Mouse (Mus musculus) ES-E14 (cell line): ENCODE results near the gene Mpc2. TPM values are rescaled to one million over a fixed set of nuclear protein-coding genes. Genes with fewer than 3 reads are reported as not detected.

Source experiments
- DNase-seq: peaks from one replicate; pipeline ENCODE4 v3.0.0-alpha.2; 2013; ENCODE audit warnings: low read depth, low spot score
- H3K27ac ChIP-seq: 2 replicates; pipeline ENCODE4 v1.5.1; 2012; ENCODE audit warnings: low read depth, mild to moderate bottlenecking, low read length, moderate library complexity, mixed read lengths; ENCODE audit not compliant: poor library complexity, insufficient read depth, severe bottlenecking
- H3K36me3 ChIP-seq: 2 replicates; pipeline ENCODE4 v1.6.1; 2012; ENCODE audit warnings: mild to moderate bottlenecking, low read length, moderate library complexity, mixed read lengths; ENCODE audit not compliant: control insufficient read depth, poor library complexity, insufficient read depth, severe bottlenecking
- H3K4me1 ChIP-seq, 2 experiments: fragments of 150-350 bp in 1 of 2; sonication (generic) in 1 of 2; 2 replicates each; pipeline ENCODE4 v1.6.1; 2012; ENCODE audit warnings: low read length in 2 of 2, mild to moderate bottlenecking in 1 of 2, mixed read lengths in 1 of 2; ENCODE audit not compliant: control insufficient read depth in 2 of 2, insufficient read depth in 2 of 2, poor library complexity in 1 of 2
- H3K4me3 ChIP-seq, 2 experiments: fragments of 150-350 bp in 1 of 2; sonication (generic) in 1 of 2; 2 replicates each; pipeline ENCODE4 v1.5.1; 2012; ENCODE audit warnings: low read length in 2 of 2, low read depth in 1 of 2, mild to moderate bottlenecking in 1 of 2, mixed read lengths in 1 of 2; ENCODE audit not compliant: insufficient read depth in 1 of 2, poor library complexity in 1 of 2, severe bottlenecking in 1 of 2
- H3K9ac ChIP-seq: 2 replicates; pipeline ENCODE4 v1.6.1; 2012; ENCODE audit warnings: low read depth, mild to moderate bottlenecking, low read length, mixed read lengths; ENCODE audit not compliant: poor library complexity, insufficient read depth, severe bottlenecking
- H3K9me3 ChIP-seq: fragments of 150-350 bp; sonication (generic); 2 replicates; pipeline ENCODE4 v1.6.1; 2012; ENCODE audit warnings: low read depth, mild to moderate bottlenecking, low read length; ENCODE audit not compliant: control insufficient read depth, insufficient read depth
- CHD2 ChIP-seq: IDR thresholded peaks from 2 replicates; pipeline ENCODE4 v1.6.1; 2014; ENCODE audit warnings: mild to moderate bottlenecking, low read depth, low read length, inconsistent platforms
- HCFC1 ChIP-seq: IDR thresholded peaks from 2 replicates; pipeline ENCODE4 v1.6.1; 2012; ENCODE audit warnings: low read length, inconsistent platforms, borderline replicate concordance; ENCODE audit not compliant: insufficient read depth
- MAFK ChIP-seq: IDR thresholded peaks from 2 replicates; pipeline ENCODE4 v1.6.1; 2014; ENCODE audit warnings: mild to moderate bottlenecking, low read depth, low read length, inconsistent platforms; ENCODE audit not compliant: insufficient read depth
- ZC3H11A ChIP-seq: IDR thresholded peaks from 2 replicates; pipeline ENCODE4 v1.6.1; 2012; ENCODE audit warnings: low read depth, mild to moderate bottlenecking, inconsistent platforms, low read length, borderline replicate concordance
- ZNF384 ChIP-seq: IDR thresholded peaks from 2 replicates; pipeline ENCODE4 v1.6.1; 2012; ENCODE audit warnings: low read depth, low read length, inconsistent platforms
- in situ Hi-C, 2 experiments: fragments of 600-800 bp; cut with MboI; formaldehyde crosslinking; loops; one replicate each; pipeline ENCODE4 v1.15.1; 2025; ENCODE audit warnings: low sequenced_read_pairs in 2 of 2, inconsistent platforms in 1 of 2; ENCODE audit not compliant: unreplicated experiment in 2 of 2
- total RNA-seq: library from RNA; depleted of rRNA; stranded (reverse); fragments of 300-350 nt; gene quantifications from 2 replicates; pipeline ENCODE4 v1.2.3, GENCODE M21; 2012

The Mpc2 gene
- total RNA-seq, 1 experiment = 26.8 TPM

- Histone ChIP-seq H3K4me3 (no peak overlapping the region), H3K36me3 (no peaks in the 10 kb centered on the region), H3K9ac (no peak overlapping the region), H3K27ac (no peak overlapping the region), H3K9me3 (no peaks in the 10 kb centered on the region), H3K4me1 (no peaks in the 10 kb centered on the region)
- TF ChIP-seq ZNF384 (no peak), MAFK (no peak), ZC3H11A (no peak), HCFC1 (no peak), CHD2 (no peak)
- DNase-seq = no peak
- in situ Hi-C loops = no loop called here
Observed at GRCm38 (mm10) chr1:165440788-165441187, 19.6 kb upstream of the Mpc2 start.

DNA sequence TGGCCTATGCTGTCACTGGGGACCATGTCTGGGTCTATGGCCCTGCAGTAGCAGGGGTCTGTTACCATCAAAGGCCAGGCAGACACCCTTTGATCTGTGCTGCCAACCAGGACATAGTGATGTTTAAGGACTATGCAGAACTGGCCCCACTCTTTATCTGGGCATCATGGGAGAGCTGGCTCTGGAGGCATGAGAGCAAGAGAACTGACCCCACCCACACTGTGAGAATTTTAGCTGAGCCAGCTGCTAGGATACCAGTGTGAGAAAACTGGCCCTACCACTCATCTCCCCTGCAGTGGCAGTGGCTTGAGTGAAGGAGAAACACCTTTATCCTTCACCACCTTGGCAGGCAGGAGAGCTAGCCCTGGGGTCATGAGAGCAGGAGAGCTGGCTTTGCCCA, 19.2 kb upstream of the Mpc2 start:
- H3K9ac ChIP-seq = no peak overlapping the region
- TF ChIP-seq CHD2 (no peak), HCFC1 (no peak), MAFK (no peak), ZNF384 (no peak), ZC3H11A (no peak)
- no peaks in the 10 kb centered on the region for H3K36me3 ChIP-seq
- no peak overlapping the region for H3K4me3 ChIP-seq
- H3K27ac ChIP-seq = no peak overlapping the region
- no peaks in the 10 kb centered on the region for H3K4me1 ChIP-seq
- DNase-seq = no peak
- H3K9me3 ChIP-seq = no peaks in the 10 kb centered on the region
- in situ Hi-C loops = no loop called here

GRCm38 (mm10) chr1:165441719-165442118, 18.7 kb upstream of the Mpc2 start:
- TF ChIP-seq MAFK = no peak
- no peak for TF ChIP-seq CHD2
- TF ChIP-seq ZNF384 = no peak
- TF ChIP-seq ZC3H11A = no peak
- TF ChIP-seq HCFC1 = no peak
- in situ Hi-C loops = no loop called here
- no peak overlapping the region for H3K9ac ChIP-seq
- no peaks in the 10 kb centered on the region for H3K4me1 ChIP-seq
- H3K36me3 ChIP-seq = no peaks in the 10 kb centered on the region
- H3K4me3 ChIP-seq = no peak overlapping the region
- no peak for DNase-seq
- H3K9me3 ChIP-seq = no peaks in the 10 kb centered on the region
- no peak overlapping the region for H3K27ac ChIP-seq

DNA sequence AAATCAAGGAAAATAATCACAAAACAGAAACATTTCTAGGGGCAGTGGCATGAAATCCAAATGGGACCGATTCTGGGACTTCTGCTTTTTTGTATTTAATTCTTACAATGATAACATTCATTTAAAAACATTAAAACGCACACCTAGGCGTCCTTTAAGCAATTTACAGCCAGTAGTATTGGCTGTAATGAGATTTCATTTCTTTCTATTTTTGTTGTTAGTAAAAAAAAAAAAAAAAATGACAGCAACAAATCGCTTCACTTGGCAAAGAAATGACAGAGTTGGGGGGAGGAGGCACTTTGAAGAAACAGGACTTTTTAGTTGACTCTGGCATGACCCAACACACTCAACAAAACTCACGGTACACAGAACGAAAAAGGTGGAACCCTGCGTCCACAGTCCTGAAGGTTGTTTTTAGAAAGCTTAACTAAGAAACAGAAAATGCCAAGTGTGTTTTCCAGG, 1.4 kb upstream of the Mpc2 start:
- in situ Hi-C loops = no loop called here
- Histone ChIP-seq H3K4me1 (0 out of 4 replicates have a peak, but pooled peaks cover 0 to 2% of the 10 kb centered on the region in 2 experiments), H3K4me3 (peak overlapping the region; percentile 82 to 92), H3K9me3 (no peaks in the 10 kb centered on the region), H3K9ac (peak overlapping the region; percentile 78; the same call in 1 of the 2 replicates), H3K27ac (no peak overlapping the region), H3K36me3 (no peaks in the 10 kb centered on the region)
- no peak for DNase-seq
- 0 out of 2 replicates have a peak, but pooled peaks have one; percentile 27 for TF ChIP-seq ZNF384
- TF ChIP-seq ZC3H11A = no peak
- no peak for TF ChIP-seq MAFK
- no peak for TF ChIP-seq HCFC1
- TF ChIP-seq CHD2 = no peak
